Mouse (Mus musculus): Measurements from ENCODE around the gene Ikzf4. TPM values are rescaled to one million over a fixed set of nuclear protein-coding genes. Genes with fewer than 3 reads are reported as not detected.

The Ikzf4 gene
- under 1 TPM in 3 of 4 experiments, not detected in 1; 0.24 to 0.51 (median 0.34) TPM for total RNA-seq (2022)

- peak in 1 of 2 experiments; percentile 18 for DNase-seq (ENCODE audit: low spot score in 2 of 2)
Measured at GRCm38 (mm10) chr10:128645111-128646011, at the start of gene Ikzf4. Gene Ikzf4 (minus strand): TSS chr10:128645991.

- no peak for DNase-seq (ENCODE audit: low spot score in 2 of 2)
Measured at GRCm38 (mm10) chr10:128695411-128695991, 49.7 kb upstream of the Ikzf4 start.

DNA sequence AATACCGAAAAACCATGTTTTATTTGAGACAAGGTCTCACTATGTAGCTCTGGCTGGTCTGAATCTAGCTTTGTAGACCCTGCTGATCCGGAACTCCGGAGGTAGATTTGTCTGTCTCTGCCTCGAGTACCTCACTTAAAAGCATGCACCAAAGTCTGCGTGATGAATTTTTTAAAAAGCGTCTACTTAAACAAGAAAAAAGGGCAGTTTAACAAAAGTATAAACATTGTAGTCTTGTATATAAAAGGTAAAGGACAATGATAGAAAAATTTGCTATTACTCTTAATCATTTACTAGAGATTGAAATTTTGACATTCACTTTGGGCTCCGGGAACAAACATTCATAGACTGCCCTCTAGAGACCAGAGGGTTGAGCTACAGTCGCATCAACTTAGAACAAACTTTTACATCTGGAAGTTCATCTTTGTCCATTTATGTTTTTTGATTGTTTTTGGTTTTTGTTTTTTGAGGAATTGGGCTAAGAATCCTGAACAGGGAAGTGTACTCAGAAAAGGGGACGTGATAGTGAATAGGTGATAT, 28.7 kb upstream of the Ikzf4 start:
- no peak for DNase-seq (ENCODE audit: low spot score in 2 of 2)

DNA sequence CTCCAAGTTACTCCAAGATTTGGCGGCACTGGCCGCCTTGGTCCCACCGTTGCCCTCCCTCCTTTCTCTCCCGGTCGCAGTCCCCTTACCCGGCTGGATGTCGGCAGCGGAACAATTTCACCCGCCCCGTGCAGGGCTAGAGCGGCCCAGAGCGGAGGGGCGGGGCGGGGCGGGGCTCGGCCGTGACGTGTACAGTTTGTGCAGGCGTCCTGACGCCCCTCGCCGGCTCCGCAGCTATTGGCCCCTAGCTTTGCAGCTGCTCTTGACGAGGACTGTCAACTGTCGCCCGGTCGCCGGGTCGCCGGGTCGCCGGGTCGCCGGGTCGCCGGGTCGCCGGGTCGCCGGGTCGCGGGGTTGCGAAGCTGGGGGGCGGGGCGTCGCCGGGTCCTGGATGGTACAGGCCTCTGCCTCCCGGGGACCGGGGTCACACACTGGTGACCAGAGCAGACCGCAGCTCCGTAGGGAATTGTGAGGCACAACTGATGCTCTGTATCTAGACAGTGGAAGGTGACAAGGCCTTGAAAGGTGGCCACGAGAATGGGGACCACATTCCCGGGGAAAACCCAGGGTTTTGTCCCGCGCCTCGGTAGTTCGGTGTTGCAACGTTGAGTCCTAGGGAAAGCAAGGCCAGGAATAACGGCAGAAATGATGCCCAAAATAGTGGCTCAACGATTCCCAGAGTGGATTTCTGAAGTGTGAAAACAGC, 28.1 kb upstream of the Ikzf4 start, which contains the start of gene Suox:
Gene Suox, minus strand, starts transcription at position 311 of the 706 bp plus-strand sequence.
- DNase-seq (ENCODE audit: low spot score in 2 of 2) = peak; percentile 80 to 83

DNA sequence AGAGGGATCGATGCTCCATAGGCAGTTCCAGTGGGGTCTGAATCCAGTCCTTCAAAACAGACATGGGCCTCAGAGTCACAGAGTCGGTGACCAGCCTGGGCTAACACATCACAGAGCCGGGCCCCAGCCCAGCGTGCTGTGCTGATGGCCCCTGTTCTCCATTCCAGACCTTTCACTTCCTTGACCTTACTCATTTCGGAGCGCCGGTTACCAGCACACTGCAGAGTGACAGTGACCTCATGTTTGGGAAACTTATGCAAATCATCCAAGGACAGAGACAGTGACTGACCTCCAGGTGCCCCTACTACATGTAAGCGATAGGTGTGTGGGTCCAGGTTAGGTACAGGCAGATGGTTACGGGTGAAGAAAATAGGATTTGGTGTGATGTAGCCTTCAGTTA, 25.4 kb upstream of the Ikzf4 start:
- no peak for DNase-seq (ENCODE audit: low spot score in 2 of 2)

DNA sequence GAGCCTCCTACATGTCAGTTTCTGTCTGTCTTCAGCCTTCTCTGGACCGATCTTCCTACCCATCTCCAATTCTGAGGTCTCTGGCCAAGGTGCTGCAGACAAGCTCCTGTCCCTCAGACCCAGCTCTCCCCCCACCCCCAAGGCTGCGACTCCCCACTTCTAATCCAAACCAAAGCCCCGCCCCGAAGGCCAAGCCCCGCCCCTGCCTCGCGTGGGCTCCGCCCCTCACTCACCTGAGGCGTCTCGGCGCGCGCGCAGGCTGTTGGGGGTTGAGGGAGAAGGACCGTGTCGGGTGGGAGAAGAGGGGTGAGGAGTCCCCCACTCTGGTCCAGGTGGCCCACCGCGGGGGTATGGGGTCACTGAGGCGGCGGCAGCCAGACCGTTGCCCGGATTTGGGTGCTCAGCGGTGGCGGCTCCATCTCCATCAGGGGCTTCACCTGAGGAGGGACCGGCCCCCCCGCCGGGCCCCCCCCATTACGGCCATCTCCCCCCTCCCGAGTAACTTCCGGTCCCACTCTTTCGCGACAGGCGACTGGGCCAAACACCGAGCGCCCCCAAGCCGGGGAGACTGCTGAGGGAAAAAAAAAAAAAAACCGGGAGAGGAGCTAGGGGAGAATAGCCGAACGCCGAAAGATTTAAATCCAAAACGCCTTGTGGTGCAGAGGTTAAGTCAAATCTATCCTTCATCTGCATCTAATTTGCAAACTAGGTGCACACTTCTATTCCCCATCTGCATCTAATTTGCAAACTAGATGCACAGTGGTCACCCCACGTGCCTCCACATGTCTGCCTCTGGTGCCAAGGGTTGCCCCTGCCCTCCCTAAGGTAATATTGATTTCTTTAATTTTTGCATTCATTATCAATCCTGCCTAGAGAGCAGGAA, 23.2 kb upstream of the Ikzf4 start:
- DNase-seq (ENCODE audit: low spot score in 2 of 2) = no peak

- no peak for DNase-seq (ENCODE audit: low spot score in 2 of 2)
Measured at GRCm38 (mm10) chr10:128665806-128666205, 20.0 kb upstream of the Ikzf4 start.

- no peak for DNase-seq (ENCODE audit: low spot score in 2 of 2)
Measured at GRCm38 (mm10) chr10:128665307-128665706, 19.5 kb upstream of the Ikzf4 start.

DNA sequence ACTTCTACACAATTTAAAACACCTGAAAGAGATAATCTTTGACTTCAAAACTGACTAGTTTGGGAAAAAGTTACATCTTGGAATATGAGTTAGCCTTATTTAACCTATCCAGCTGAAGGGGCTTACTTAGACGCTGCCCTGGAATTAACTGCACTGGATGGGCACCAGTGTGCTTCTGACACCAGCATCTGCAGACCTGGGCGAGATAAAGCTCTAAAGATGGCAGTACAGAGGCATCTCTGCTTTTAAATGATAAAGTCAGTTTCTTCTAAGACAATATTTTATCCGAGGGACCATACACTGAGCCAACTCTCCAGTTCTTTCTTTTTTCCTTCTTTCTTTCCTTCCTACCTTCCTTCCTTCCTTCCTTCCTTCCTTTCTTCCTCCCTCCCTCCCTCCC, 19.0 kb upstream of the Ikzf4 start:
- DNase-seq (ENCODE audit: low spot score in 2 of 2) = no peak

GRCm38 (mm10) chr10:128663441-128664220, 17.8 kb upstream of the Ikzf4 start:
- no peak for DNase-seq (ENCODE audit: low spot score in 2 of 2)

GRCm38 (mm10) chr10:128662465-128662864, 16.7 kb upstream of the Ikzf4 start:
- DNase-seq (ENCODE audit: low spot score in 2 of 2) = no peak

GRCm38 (mm10) chr10:128659490-128659889, 13.7 kb upstream of the Ikzf4 start:
- no peak for DNase-seq (ENCODE audit: low spot score in 2 of 2)

DNA sequence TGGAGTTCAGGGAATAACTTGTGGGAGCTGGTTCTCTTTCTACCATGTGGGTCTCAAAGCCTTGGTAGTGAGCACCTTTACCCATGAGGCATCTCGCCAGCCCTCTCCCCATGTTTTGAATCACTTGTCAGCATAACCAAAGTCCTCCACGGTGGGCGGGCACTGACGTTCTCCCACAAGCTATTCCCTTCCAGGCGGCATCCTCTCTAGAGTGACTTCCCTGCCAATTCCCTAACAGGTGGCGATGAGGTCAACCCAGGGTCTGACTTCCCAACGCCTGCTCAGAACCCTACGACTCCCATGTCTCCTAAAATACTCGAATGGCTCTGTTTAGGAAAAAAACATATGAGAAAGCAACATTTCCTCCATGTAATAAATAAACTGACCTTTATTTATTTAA, 12.1 kb upstream of the Ikzf4 start:
- no peak for DNase-seq (ENCODE audit: low spot score in 2 of 2)

DNA sequence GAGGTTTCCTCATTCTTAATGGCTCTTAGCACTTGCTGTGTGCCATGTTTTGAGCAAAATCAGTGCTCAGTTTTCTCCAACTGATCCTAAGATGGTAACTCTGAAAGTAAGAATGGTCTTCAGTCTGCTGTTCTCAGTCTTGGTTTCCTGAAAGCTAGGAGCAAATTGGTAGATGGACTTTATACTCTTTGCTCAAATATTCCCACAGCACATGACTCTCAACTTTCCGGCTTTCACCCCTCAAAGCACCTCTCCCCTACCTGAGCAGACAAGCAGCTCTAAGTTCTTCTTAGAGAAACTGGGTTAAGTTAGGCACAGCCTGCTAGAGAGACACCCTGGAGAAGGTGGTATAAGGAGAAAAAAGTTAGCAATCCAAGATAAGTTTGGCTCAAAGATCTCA, 10.9 kb upstream of the Ikzf4 start:
- DNase-seq (ENCODE audit: low spot score in 2 of 2) = no peak

DNA sequence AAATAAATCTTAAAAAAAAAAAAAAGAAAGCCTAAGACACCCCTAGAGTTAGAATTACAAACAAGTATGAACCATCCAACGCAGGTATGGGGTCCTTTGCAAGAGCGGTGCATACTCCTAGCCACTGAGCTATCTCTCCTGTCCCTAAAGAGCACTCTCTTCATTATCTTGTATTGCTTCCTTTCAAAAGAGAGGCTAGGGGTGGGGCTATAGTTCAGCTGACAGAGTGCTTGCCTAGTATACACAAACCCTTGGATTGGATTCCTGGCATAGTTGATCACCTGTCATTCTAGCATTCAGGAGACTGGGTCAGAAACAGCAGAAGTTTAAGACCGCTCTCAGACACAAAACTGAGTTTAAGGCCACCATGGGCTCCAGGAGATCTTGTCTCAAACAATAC, 9.5 kb upstream of the Ikzf4 start:
- no peak for DNase-seq (ENCODE audit: low spot score in 2 of 2)

DNA sequence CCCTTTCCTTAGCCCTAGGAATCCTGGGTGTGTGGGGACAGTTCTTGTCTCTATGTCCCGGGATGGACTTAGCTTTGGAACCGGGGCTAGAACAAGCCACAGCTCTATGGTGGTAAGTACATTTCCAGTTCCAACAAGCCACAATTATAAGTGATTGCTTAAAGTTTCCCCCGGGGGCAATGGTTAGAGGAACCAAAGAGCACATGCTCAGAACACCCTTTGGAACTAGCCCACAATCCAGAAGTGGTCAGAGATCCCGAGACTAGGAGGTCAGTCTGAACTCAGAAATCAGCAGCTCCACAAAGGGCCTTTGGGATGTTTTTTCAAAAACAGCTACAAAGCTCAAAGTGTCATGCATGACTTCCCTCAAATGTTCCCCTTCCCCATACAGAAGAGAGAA, 8.1 kb upstream of the Ikzf4 start:
- DNase-seq (ENCODE audit: low spot score in 2 of 2) = no peak

DNA sequence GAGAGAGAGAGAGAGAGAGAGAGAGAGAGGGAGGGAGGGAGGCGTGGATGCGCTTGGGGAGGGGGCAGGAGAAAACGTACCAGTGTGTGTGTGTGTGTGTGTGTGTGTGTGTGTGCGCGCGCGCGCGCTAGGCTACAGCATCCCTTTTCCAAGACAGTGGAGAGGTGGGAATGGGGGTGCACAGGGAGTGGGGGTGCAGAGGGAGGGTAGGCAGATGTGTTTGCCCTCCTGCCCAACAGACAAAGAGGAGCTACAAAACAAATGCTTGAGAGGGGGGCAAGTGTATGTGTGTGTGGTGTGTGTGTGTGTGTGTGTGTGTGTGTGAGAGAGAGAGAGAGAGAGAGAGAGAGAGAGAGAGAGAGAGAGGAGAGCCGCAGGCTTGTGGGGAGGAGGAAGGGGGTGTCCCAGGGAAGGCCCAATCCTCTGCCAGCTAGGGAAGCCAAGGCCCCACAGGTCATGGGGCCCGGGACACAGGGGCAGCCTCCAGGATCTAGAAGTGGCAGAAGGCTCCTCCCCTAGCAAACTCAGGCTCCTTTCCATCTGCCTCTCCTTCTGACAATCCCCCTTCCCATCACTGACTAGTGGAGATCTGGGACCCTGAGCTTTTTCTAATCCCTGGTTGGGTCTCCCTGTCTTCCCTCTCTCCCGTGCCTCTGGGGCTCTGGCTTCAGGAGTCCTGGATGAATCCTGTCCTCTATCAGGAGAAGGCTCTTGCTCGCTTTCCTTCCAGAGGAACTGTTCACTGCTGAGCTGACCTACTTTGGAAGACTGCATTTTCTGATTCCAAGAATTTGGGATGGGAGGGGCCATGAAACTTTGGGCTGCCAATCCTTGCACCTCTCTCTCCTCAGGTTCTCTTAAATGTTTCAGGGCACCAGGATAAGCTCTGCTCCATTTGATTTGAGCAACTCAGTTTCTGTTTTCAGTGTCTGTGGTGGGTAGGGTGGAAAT, 623 bp upstream of the Ikzf4 start:
- DNase-seq (ENCODE audit: low spot score in 2 of 2) = no peak

DNA sequence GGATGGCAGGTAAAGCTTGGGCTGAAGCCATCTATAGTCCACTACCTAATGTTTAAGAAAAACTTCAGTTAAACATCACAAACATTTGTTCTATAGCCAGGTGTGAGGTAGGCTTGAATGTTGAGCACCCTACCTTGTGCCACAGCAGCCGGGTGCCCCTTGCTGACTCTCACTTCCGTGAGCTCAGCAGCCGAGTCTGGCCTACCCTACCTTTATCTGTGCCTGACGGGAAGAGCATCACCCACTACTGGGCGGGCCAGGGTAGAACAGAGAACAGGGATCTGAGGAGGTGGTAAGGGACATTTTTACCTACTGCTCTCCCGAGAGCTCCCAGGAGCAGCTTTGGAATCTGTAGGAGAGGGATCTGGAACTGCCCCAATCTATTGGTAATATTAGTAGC, 3.0 kb downstream of the Ikzf4 start:
- DNase-seq (ENCODE audit: low spot score in 2 of 2) = no peak

DNA sequence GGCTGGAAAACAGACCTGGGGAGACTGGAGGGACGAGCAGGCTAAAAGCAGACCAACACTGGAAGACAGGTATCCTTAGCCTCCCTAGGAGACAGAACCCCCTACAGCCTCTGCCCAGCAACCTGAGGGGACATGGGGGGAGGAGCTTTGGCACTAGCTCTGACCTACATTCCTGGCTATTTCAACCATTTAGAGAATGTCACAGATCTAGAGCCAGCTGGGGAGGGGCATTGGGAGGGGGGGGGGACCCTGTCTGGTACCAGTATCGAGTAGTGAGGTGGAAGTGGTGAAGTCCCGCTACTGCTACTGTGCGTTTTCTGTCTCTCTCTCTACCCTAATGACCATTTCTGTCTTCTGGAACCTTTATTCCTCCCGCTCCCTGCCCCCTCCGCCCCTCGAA, 3.9 kb downstream of the Ikzf4 start:
- no peak for DNase-seq (ENCODE audit: low spot score in 2 of 2)

Data from gastrocnemius, adult 8-10 months (tissue).